ENCODE assay signal across 20 mouse cellular contexts in the genomic region with DNA sequence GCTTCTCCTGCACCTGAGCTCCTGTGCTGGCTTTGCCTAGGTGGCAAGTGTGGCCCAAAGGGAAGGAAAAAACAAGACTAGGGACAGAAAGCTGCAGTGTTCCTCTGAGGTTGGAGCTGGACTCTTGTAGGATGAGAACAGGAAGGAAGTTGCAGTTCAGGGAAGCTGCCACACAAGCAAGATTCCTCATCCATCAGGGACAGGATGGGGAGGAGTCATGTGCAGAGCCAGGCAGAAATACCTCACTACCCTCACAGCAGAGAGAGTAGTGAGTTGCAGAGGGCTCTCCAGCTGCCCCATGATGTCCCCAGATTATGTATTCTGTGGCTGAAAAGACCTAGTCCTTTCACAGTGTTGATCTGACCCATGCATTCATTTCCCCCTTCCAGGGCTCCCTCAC. TPM values are rescaled to one million over a fixed set of nuclear protein-coding genes. Genes with fewer than 3 reads are reported as not detected.
DNase-seq lines count a peak whose midpoint lies in the region; ATAC-seq lines count a peak whose summit lies in the region.
"Had no signal": no experiment of that assay in that cellular context is flagged by ENCODE, and none has a peak within 500 bp of the region (broad histone marks: within the 10 kb centered on the region; RNA-seq: fewer than 3 reads in every experiment).

No protein-coding gene starts in this region.

- H3K9me3 ChIP-seq in heart, embryonic 12.5 days (replicated peaks), result 0 out of 2 replicates have a peak, but pooled peaks cover 2% of the 10 kb centered on the region
- no peaks in the 10 kb centered on the region for H3K9me3 ChIP-seq in liver, embryonic 16.5 days (replicated peaks; ENCODE audit: control insufficient read depth, low read length)
- no peaks in the 10 kb centered on the region for H3K9me3 ChIP-seq in liver, embryonic 12.5 days (replicated peaks)
- H3K9me3 ChIP-seq: embryonic facial prominence, embryonic 15.5 days; forebrain, embryonic 12.5 days; limb, embryonic 10.5 days; midbrain, embryonic 13.5 days had no signal

- no peak overlapping the region for H3K9ac ChIP-seq in heart, embryonic 12.5 days
- no peak overlapping the region for H3K9ac ChIP-seq in liver, embryonic 16.5 days (ENCODE audit: low read depth, low read length)
- no peak overlapping the region for H3K9ac ChIP-seq in liver, embryonic 12.5 days
- H3K9ac ChIP-seq: embryonic facial prominence, embryonic 15.5 days; forebrain, embryonic 12.5 days; midbrain, embryonic 13.5 days had no signal

- DNase-seq in heart, adult 18-20 months, result peak; percentile 10 to 23
- DNase-seq in T-cell, adult 2 months (ENCODE audit: low spot score), result no peak
- DNase-seq in urinary bladder, postnatal 10 days (ENCODE audit: low spot score), result no peak
- DNase-seq: adrenal gland, adult 8-10 months; cerebellum, adult 8-10 months; layer of hippocampus, postnatal 36 days; right cerebral cortex, adult 18-20 months had no signal

- H3K27me3 ChIP-seq in heart, embryonic 12.5 days (replicated peaks), result no peaks in the 10 kb centered on the region
- H3K27me3 ChIP-seq in liver, embryonic 16.5 days (ENCODE audit: control insufficient read depth, insufficient read depth, low read depth, low read length), result no peaks in the 10 kb centered on the region
- no peaks in the 10 kb centered on the region for H3K27me3 ChIP-seq in liver, embryonic 12.5 days (replicated peaks)
- H3K27me3 ChIP-seq: embryonic facial prominence, embryonic 15.5 days; forebrain, embryonic 12.5 days; midbrain, embryonic 13.5 days had no signal

- ATAC-seq in heart, embryonic 12.5 days (ENCODE audit: insufficient number of reproducible peaks, low FRiP score), result no peak
- ATAC-seq in liver, embryonic 16.5 days (ENCODE audit: low read depth), result 0 out of 2 replicates have a peak, but pooled peaks have one; percentile 21
- ATAC-seq in liver, embryonic 12.5 days, result no peak
- ATAC-seq in common myeloid progenitor, adult 5-6 weeks (replicated peaks; ENCODE audit: low read depth, poor library complexity, severe bottlenecking), result peak; percentile 58
- peak; percentile 49 for ATAC-seq in megakaryocyte, adult 5-6 weeks (ENCODE audit: poor library complexity, severe bottlenecking)
- ATAC-seq: midbrain, embryonic 13.5 days had no signal

- H3K27ac ChIP-seq in heart, embryonic 12.5 days (ENCODE audit: poor library complexity, severe bottlenecking), result no peak overlapping the region
- no peak overlapping the region for H3K27ac ChIP-seq in liver, embryonic 16.5 days (ENCODE audit: low read length)
- no peak overlapping the region for H3K27ac ChIP-seq in liver, embryonic 12.5 days
- H3K27ac ChIP-seq: embryonic facial prominence, embryonic 15.5 days; forebrain, embryonic 12.5 days; limb, embryonic 10.5 days; midbrain, embryonic 13.5 days had no signal

- H3K4me2 ChIP-seq in heart, embryonic 12.5 days, result no peak overlapping the region
- H3K4me2 ChIP-seq in liver, embryonic 16.5 days (ENCODE audit: low read depth, low read length), result no peak overlapping the region
- H3K4me2 ChIP-seq in liver, embryonic 12.5 days, result no peak overlapping the region
- H3K4me2 ChIP-seq: embryonic facial prominence, embryonic 15.5 days; forebrain, embryonic 12.5 days; midbrain, embryonic 13.5 days had no signal

- no peaks in the 10 kb centered on the region for H3K4me1 ChIP-seq in heart, embryonic 12.5 days (replicated peaks)
- H3K4me1 ChIP-seq in liver, embryonic 16.5 days (ENCODE audit: control insufficient read depth, low read depth, low read length), result no peaks in the 10 kb centered on the region
- no peaks in the 10 kb centered on the region for H3K4me1 ChIP-seq in liver, embryonic 12.5 days
- H3K4me1 ChIP-seq: embryonic facial prominence, embryonic 15.5 days; forebrain, embryonic 12.5 days; limb, embryonic 10.5 days; midbrain, embryonic 13.5 days had no signal

- no peaks in the 10 kb centered on the region for H3K36me3 ChIP-seq in heart, embryonic 12.5 days
- no peaks in the 10 kb centered on the region for H3K36me3 ChIP-seq in liver, embryonic 16.5 days (ENCODE audit: control insufficient read depth, insufficient read depth)
- H3K36me3 ChIP-seq in liver, embryonic 12.5 days, result no peaks in the 10 kb centered on the region
- H3K36me3 ChIP-seq: embryonic facial prominence, embryonic 15.5 days; forebrain, embryonic 12.5 days; limb, embryonic 10.5 days; midbrain, embryonic 13.5 days had no signal

- no peak overlapping the region for H3K4me3 ChIP-seq in heart, embryonic 12.5 days
- no peak overlapping the region for H3K4me3 ChIP-seq in liver, embryonic 16.5 days (ENCODE audit: low read depth, low read length)
- H3K4me3 ChIP-seq in liver, embryonic 12.5 days, result no peak overlapping the region
- H3K4me3 ChIP-seq: embryonic facial prominence, embryonic 15.5 days; forebrain, embryonic 12.5 days; limb, embryonic 10.5 days; midbrain, embryonic 13.5 days had no signal

RNA-seq across cellular contexts. Expression of a gene that starts 0.5 kb away (rescaled TPM):
- under 1 TPM; 0.39 to 0.45 TPM for total RNA-seq in heart, adult 18-20 months (2021)
- not detected in 2 replicates for polyA plus RNA-seq in heart, embryonic 12.5 days (2016; fragmentation: Nextera tagmentation; extraction: Ambion mirVana)
- 0.30 and 0.34 TPM in 2 replicates for polyA plus RNA-seq in liver, embryonic 16.5 days (2015; fragmentation: Nextera tagmentation; extraction: Ambion mirVana)
- 0.14 and 0.20 TPM in 2 replicates for polyA plus RNA-seq in liver, embryonic 12.5 days (2016; fragmentation: Nextera tagmentation; extraction: Ambion mirVana)
- total RNA-seq in common myeloid progenitor, adult 5-6 weeks (2017), result 0.27 and 1.5 TPM in 2 replicates
- total RNA-seq in megakaryocyte, adult 5-6 weeks (2015), result 2.0 and 2.8 TPM in 2 replicates
- total RNA-seq in megakaryocyte, adult 5-6 weeks (2017), result 3.9 and 5.7 TPM in 2 replicates
- total RNA-seq: ES-E14; heart, postnatal 25 days had no signal
- polyA plus RNA-seq: C2C12; forebrain, embryonic 12.5 days; large intestine, adult 2 months; limb, embryonic 10.5 days; midbrain, embryonic 13.5 days had no signal

RNA-seq across cellular contexts. Expression of a gene that starts 31.5 kb away (rescaled TPM):
- under 1 TPM in 1 of 2 experiments, not detected in 1; 0.21 TPM for total RNA-seq in heart, adult 18-20 months (2021)
- polyA plus RNA-seq in heart, embryonic 12.5 days (2016; fragmentation: Nextera tagmentation; extraction: Ambion mirVana), result not detected in 2 replicates
- 0.23 and 0.31 TPM in 2 replicates for polyA plus RNA-seq in liver, embryonic 16.5 days (2015; fragmentation: Nextera tagmentation; extraction: Ambion mirVana)
- 0.11 TPM in 1 of 2 replicates, not detected in the other for polyA plus RNA-seq in liver, embryonic 12.5 days (2016; fragmentation: Nextera tagmentation; extraction: Ambion mirVana)
- total RNA-seq in common myeloid progenitor, adult 5-6 weeks (2017), result 0.53 and 1.6 TPM in 2 replicates
- 20.5 and 28.5 TPM in 2 replicates for total RNA-seq in megakaryocyte, adult 5-6 weeks (2015)
- total RNA-seq in megakaryocyte, adult 5-6 weeks (2017), result 18.2 and 23.0 TPM in 2 replicates
- total RNA-seq: ES-E14; heart, postnatal 25 days; layer of hippocampus, postnatal 36 days had no signal
- polyA plus RNA-seq: C2C12; forebrain, embryonic 12.5 days; midbrain, embryonic 13.5 days had no signal

RNA-seq across cellular contexts. Expression of a gene that starts 48.0 kb away (rescaled TPM):
- 1 to 10 TPM; 4.1 to 4.9 TPM for total RNA-seq in heart, adult 18-20 months (2021)
- polyA plus RNA-seq in heart, embryonic 12.5 days (2016; fragmentation: Nextera tagmentation; extraction: Ambion mirVana), result 2.3 and 2.4 TPM in 2 replicates
- 0.97 and 1.0 TPM in 2 replicates for polyA plus RNA-seq in liver, embryonic 16.5 days (2015; fragmentation: Nextera tagmentation; extraction: Ambion mirVana)
- 1.2 and 1.4 TPM in 2 replicates for polyA plus RNA-seq in liver, embryonic 12.5 days (2016; fragmentation: Nextera tagmentation; extraction: Ambion mirVana)
- 25.4 and 31.8 TPM in 2 replicates for total RNA-seq in common myeloid progenitor, adult 5-6 weeks (2017)
- total RNA-seq in megakaryocyte, adult 5-6 weeks (2015), result 32.5 and 36.4 TPM in 2 replicates
- total RNA-seq in megakaryocyte, adult 5-6 weeks (2017), result 51.5 and 51.8 TPM in 2 replicates

Comparison
In these comparisons a context has a peak if more than half of its experiments do, and no peak if none do; other contexts are left out.
1. ATAC-seq: peak in liver, embryonic 16.5 days (single experiment), common myeloid progenitor, adult 5-6 weeks (single experiment) and megakaryocyte, adult 5-6 weeks (single experiment); none in heart, embryonic 12.5 days (single experiment) and liver, embryonic 12.5 days (single experiment).
2. DNase-seq: peak in heart, adult 18-20 months (2 of 2); none in T-cell, adult 2 months (single experiment) and urinary bladder, postnatal 10 days (single experiment).